Mouse (Mus musculus): ENCODE data around the gene Amy2a4.
"Not testable (repeated sequence)": the region's sequence is repeated elsewhere in the genome, so short reads cannot be mapped to it uniquely, and the experiment has no call there.

The Amy2a4 gene

GRCm38 (mm10) chr3:113291349-113291748 is at the start of gene Amy2a4:
Gene Amy2a4, minus strand, starts transcription at chr3:113291449.
- not testable (repeated sequence) for DNase-seq (ENCODE audit: low spot score)

GRCm38 (mm10) chr3:113323952-113324351 is 32.7 kb upstream of the Amy2a4 start, which contains the start of gene Amy2a3:
Gene Amy2a3, minus strand, starts transcription at chr3:113324052.
- not testable (repeated sequence) for DNase-seq (ENCODE audit: low spot score)

- DNase-seq (ENCODE audit: low spot score) = not testable (repeated sequence)
Observed at GRCm38 (mm10) chr3:113312937-113313336, 21.7 kb upstream of the Amy2a4 start.

- DNase-seq (ENCODE audit: low spot score) = not testable (repeated sequence)
Observed at GRCm38 (mm10) chr3:113280285-113280684, 11.0 kb downstream of the Amy2a4 start.

- not testable (repeated sequence) for DNase-seq (ENCODE audit: low spot score)
Observed at GRCm38 (mm10) chr3:113279586-113279985, 11.7 kb downstream of the Amy2a4 start.

GRCm38 (mm10) chr3:113258737-113259136 is 32.5 kb downstream of the Amy2a4 start, which contains the start of gene Amy2a5:
Gene Amy2a5, minus strand, starts transcription at chr3:113258837.
- DNase-seq (ENCODE audit: low spot score) = not testable (repeated sequence)
